Mouse (Mus musculus) gastrocnemius, postnatal 4 days (tissue): ENCODE measurements around the gene Pkig. TPM values are rescaled to one million over a fixed set of nuclear protein-coding genes. Genes with fewer than 3 reads are reported as not detected.

Experiments
- DNase-seq, 2 experiments: peaks; one replicate each; pipeline ENCODE4 v3.0.0; 2021 to 2022; ENCODE audit warnings: low spot score in 2 of 2, mixed read lengths in 2 of 2
- total RNA-seq, 2 experiments: library from RNA; stranded (reverse); gene quantifications; 2 replicates each; pipeline ENCODE4 v1.2.3; 2021

The Pkig gene
- total RNA-seq, 2 experiments from 2014 or later, result 153 to 176 TPM

DNA sequence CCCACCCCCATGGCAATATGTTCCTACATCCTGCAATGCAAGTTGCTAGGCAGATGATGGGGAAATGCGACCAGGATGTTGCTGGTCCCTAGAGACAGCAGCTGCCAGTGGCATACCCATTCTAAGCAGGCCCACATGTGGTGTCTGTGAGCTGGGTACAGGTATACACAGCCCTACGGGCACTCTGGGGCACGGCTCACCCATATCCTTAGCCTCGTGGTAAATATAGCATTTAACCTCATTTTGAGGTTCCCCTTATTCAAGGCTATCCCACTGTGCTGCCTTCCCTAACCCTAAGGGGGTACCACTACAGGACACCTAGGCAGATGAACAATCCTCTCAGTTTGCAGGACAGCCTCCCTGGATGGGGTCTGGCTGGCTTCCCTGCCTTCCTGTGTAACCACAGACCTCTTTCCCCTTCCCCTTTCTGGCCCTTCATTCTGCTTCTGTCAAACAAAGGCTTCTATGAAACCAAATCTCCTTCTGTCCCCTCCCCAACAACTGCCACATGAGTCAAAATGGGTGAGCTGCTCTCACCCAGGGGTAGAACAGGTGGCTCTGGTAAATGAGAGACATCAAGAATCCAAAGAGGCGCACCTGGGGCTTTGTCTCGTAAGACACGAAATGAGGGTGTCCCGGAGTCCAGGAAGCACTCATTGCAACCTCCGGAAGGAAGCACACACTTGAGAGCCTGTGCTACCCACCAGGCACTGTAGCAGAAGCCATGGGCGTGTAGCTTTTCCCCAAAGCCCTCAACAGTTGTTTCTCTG lies 86.8 kb downstream of the Pkig start:
- no peak for DNase-seq

- DNase-seq, result peak; percentile 42 to 75
These were observed 91.7 kb downstream of the Pkig start, which contains the start of gene Ada for GRCm38 (mm10) chr2:163749647-163750611. TSS of gene Ada (minus strand) at chr2:163750239.

DNA sequence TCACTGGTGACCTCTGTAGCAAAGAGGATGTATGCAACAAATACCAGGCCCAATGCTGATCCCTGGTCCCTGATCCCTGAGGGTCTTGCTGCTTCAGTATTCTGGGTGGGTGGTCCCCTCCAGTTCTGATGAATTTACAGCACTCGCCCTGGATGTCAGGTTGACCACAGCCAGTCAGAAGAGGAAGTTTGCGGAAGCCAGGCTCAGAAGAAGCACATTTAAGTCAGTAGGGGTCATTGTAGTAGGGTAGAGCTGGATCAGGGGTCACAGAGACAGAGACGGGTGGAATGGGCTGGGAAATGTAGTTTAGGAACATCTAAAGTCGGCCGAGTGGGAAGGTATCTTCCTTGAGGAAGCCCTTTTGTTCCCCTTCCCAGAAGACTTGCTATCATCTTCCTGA lies 96.0 kb downstream of the Pkig start:
- DNase-seq, result no peak

- peak; percentile 74 to 82 for DNase-seq
These were observed 98.5 kb downstream of the Pkig start for GRCm38 (mm10) chr2:163756723-163757122.

- DNase-seq, result no peak
These were observed 100.0 kb downstream of the Pkig start for GRCm38 (mm10) chr2:163758146-163758545.

DNA sequence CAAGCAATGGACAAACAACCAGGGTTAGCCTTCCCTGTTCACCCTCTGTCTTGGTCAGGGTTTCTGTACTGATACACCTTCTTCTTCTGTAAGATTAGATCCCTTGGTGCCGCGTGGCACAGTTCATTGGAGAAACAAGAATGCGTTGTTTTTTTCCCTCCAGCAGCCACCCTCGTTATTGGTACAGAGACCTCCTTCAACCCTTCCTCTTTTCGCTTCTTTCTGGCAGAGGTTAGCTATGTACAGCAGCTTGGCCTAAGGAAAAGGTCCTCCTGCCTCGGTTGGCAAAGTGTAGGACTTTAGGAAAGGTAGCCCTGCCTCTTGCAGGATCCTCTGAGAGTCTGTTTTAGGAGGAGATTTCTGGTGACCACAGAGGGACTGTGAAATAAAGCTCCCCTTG lies 102.4 kb downstream of the Pkig start:
- DNase-seq, result no peak

GRCm38 (mm10) chr2:163761402-163761801 lies 103.2 kb downstream of the Pkig start:
- DNase-seq, result no peak

GRCm38 (mm10) chr2:163766261-163766660 lies 108.1 kb downstream of the Pkig start:
- DNase-seq, result no peak

GRCm38 (mm10) chr2:163766890-163767289 lies 108.7 kb downstream of the Pkig start:
- DNase-seq, result no peak

- DNase-seq, result no peak
These were observed 112.5 kb downstream of the Pkig start for GRCm38 (mm10) chr2:163770731-163771130.

Other genes starting within 250 kb of the Pkig start
- 10 to 100 TPM; 31.3 to 33.8 TPM for gene Oser1, start 233.7 kb upstream of the Pkig start, total RNA-seq
- not detected for gene Gdap1l1, start 219.9 kb upstream of the Pkig start, total RNA-seq
- 10 to 100 TPM; 19.6 to 21.6 TPM for gene Fitm2, start 185.8 kb upstream of the Pkig start, total RNA-seq
- gene R3hdml, start 166.1 kb upstream of the Pkig start, total RNA-seq, result not detected
- gene Hnf4a, start 151.6 kb upstream of the Pkig start, total RNA-seq, result under 1 TPM; 0.07 to 0.54 TPM
- gene Ttpal, start 56.1 kb upstream of the Pkig start, total RNA-seq, result 10 to 100 TPM; 15.5 to 17.1 TPM
- gene Serinc3, start 13.3 kb upstream of the Pkig start, total RNA-seq, result 100 to 1,000 TPM; 152 to 163 TPM
- 1 to 10 TPM; 2.6 to 2.9 TPM for gene Ada, start 91.9 kb downstream of the Pkig start, total RNA-seq
- gene Ccn5, start 162.5 kb downstream of the Pkig start, total RNA-seq, result under 1 TPM; 0.91 to 0.93 TPM
- gene Kcnk15, start 195.3 kb downstream of the Pkig start, total RNA-seq, result not detected